Mouse (Mus musculus): ENCODE results near the gene Coa4.

DNA sequence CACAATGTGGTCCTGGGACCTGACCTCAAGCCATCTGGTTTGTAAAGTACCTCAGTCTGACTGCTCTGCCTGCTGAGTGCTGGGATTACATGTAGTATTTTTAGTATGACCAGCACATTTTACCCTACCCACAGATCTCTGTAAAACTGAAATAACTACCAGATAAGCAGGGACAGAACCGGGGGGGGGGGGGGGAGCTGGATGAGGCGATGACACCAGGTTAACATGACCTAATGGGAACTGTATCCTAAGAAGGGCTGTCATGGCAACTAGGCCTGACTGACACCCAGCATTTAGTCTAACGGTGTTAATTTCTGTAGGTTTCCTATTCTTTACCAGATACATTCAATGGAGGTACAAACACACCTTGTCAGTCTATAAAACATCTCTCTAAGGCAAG lies 12.9 kb downstream of the Coa4 start:
- TF ChIP-seq CTCF (IDR thresholded peaks at IDR 0.05; ENCODE audit: extremely low read depth, insufficient read depth, low read length) (no peak), POLR2A (IDR thresholded peaks at IDR 0.05; ENCODE audit: extremely low read depth, insufficient read depth, low read length) (no peak)

All from cortical plate, adult 2 months (tissue).